Mouse (Mus musculus) forebrain, embryonic 16.5 days (tissue): Measurements from ENCODE around the gene H2-Q6. TPM values are rescaled to one million over a fixed set of nuclear protein-coding genes. Genes with fewer than 3 reads are reported as not detected.

Source experiments
- polyA plus RNA-seq: library from polyadenylated mRNA; unstranded; fragments of >200 nt; fragmentation: Nextera tagmentation; extraction: Ambion mirVana; gene quantifications from 2 replicates; pipeline ENCODE4 v1.2.1, GENCODE M21; 2015

Gene H2-Q6
- polyA plus RNA-seq, 1 experiment from 2014 or later, result 0.60 TPM

Other genes with a start within 250 kb of the H2-Q6 start
- gene Aif1, start 248.8 kb upstream of the H2-Q6 start, polyA plus RNA-seq, result 5.9 and 8.0 TPM in 2 replicates
- 4.5 and 4.9 TPM in 2 replicates for gene Lst1, start 236.4 kb upstream of the H2-Q6 start, polyA plus RNA-seq
- 0.24 TPM in 1 of 2 replicates, not detected in the other for gene Ltb, start 230.4 kb upstream of the H2-Q6 start, polyA plus RNA-seq
- gene Tnf, start 222.8 kb upstream of the H2-Q6 start, polyA plus RNA-seq, result not detected in 2 replicates
- 0.24 and 0.35 TPM in 2 replicates for gene Lta, start 219.5 kb upstream of the H2-Q6 start, polyA plus RNA-seq
- gene Gm16181, start 204.0 kb upstream of the H2-Q6 start, polyA plus RNA-seq, result 0.62 TPM in 1 of 2 replicates, not detected in the other
- 46.2 and 64.8 TPM in 2 replicates for gene Atp6v1g2, start 191.2 kb upstream of the H2-Q6 start, polyA plus RNA-seq
- 9.5 and 10.7 TPM in 2 replicates for gene Nfkbil1, start 189.1 kb upstream of the H2-Q6 start, polyA plus RNA-seq
- gene Ddx39b, start 183.1 kb upstream of the H2-Q6 start, polyA plus RNA-seq, result 466 and 471 TPM in 2 replicates
- 48.1 and 65.7 TPM in 2 replicates for gene H2-D1, start 162.1 kb upstream of the H2-Q6 start, polyA plus RNA-seq
- gene H2-Q1, start 104.4 kb upstream of the H2-Q6 start, polyA plus RNA-seq, result 0.43 and 0.47 TPM in 2 replicates
- gene H2-Q2, start 82.6 kb upstream of the H2-Q6 start, polyA plus RNA-seq, result 1.4 and 3.3 TPM in 2 replicates
- gene H2-Q4, start 45.2 kb upstream of the H2-Q6 start, polyA plus RNA-seq, result 0.65 TPM in 2 replicates
- gene H2-Q7, start 14.3 kb downstream of the H2-Q6 start, polyA plus RNA-seq, result 0.99 and 3.1 TPM in 2 replicates
- 0.14 TPM in 1 of 2 replicates, not detected in the other for gene H2-Q10, start 45.2 kb downstream of the H2-Q6 start, polyA plus RNA-seq
- not detected in 2 replicates for gene Pou5f1, start 81.2 kb downstream of the H2-Q6 start, polyA plus RNA-seq
- gene Tcf19, start 92.0 kb downstream of the H2-Q6 start, polyA plus RNA-seq, result 31.8 and 34.2 TPM in 2 replicates
- 8.8 and 9.0 TPM in 2 replicates for gene Cchcr1, start 92.2 kb downstream of the H2-Q6 start, polyA plus RNA-seq
- gene Psors1c2, start 108.4 kb downstream of the H2-Q6 start, polyA plus RNA-seq, result 1.4 and 1.7 TPM in 2 replicates
- not detected in 2 replicates for gene Cdsn, start 127.3 kb downstream of the H2-Q6 start, polyA plus RNA-seq
- gene 2300002M23Rik, start 142.6 kb downstream of the H2-Q6 start, polyA plus RNA-seq, result not detected in 2 replicates
- not detected in 2 replicates for gene Sfta2, start 176.7 kb downstream of the H2-Q6 start, polyA plus RNA-seq
- gene Gm9573, start 201.8 kb downstream of the H2-Q6 start, polyA plus RNA-seq, result not detected in 2 replicates
- gene Mucl3, start 218.8 kb downstream of the H2-Q6 start, polyA plus RNA-seq, result 0.08 TPM in 1 of 2 replicates, not detected in the other
- 19.0 and 19.8 TPM in 2 replicates for gene Vars2, start 242.7 kb downstream of the H2-Q6 start, polyA plus RNA-seq
- 34.6 and 35.3 TPM in 2 replicates for gene Gtf2h4, start 248.9 kb downstream of the H2-Q6 start, polyA plus RNA-seq